Mouse (Mus musculus) heart, adult 2 months (tissue): ENCODE measurements at regions not wholly inside any gene's neighbourhood (a gene's known extent, or its start where the extent isn't known, plus 50 kb on each side); places are given as distances from the start of the nearest gene placed in this dataset.
A peak's percentile ranks its signal among the peaks of the same experiment; 100 is the strongest.

Source experiments
- CTCF ChIP-seq: fragments of 200-600 bp; IDR thresholded peaks from 2 replicates; pipeline ENCODE4 v1.8.1; 2022; ENCODE audit warnings: antibody characterized with exemption, mild to moderate bottlenecking, moderate library complexity
- EP300 ChIP-seq: fragments of 200-500 bp; IDR thresholded peaks from 2 replicates; pipeline ENCODE4 v1.6.1; 2011; ENCODE audit warnings: low read depth, low read length, control low read depth; ENCODE audit not compliant: insufficient read depth
- POLR2A ChIP-seq: fragments of 200-500 bp; IDR thresholded peaks from 2 replicates; pipeline ENCODE4 v1.6.1; 2011; ENCODE audit warnings: mild to moderate bottlenecking, low read depth, low read length, control low read depth; ENCODE audit not compliant: insufficient read depth

DNA sequence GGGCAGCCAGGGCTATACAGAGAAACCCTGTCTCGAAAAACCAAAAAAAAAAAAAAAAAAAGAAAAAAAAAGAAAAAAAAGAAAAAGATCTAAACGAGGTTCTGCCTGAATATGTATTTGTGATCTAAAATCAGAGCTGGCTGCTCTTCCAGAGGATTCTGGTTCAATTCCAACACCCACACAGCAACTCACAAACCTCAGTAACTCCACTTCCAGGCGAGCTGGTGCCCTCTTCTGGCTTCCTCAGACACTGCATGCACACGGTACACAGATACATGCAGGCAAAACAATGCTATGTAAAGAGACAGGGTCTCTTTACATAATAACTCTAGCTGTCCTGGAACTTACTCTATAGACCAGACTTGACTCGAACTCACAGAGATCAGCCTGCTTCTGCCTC lies 114.8 kb downstream of the Zfp281 start:
- TF ChIP-seq POLR2A (no peak), CTCF (peak; percentile 76), EP300 (no peak)
